Mouse (Mus musculus) gastrocnemius, postnatal 10 days (tissue): Measurements from ENCODE around the gene Tmem72. TPM values are rescaled to one million over a fixed set of nuclear protein-coding genes. Genes with fewer than 3 reads are reported as not detected.

Experiments used
- DNase-seq: peaks from one replicate; pipeline ENCODE4 v3.0.0; 2021; ENCODE audit warnings: mixed read lengths
- microRNA-seq, 2 experiments: library from miRNA; unstranded; fragments of <30 nt; microRNA quantifications; one replicate each; pipeline ENCODE4 v1.2.0; 2021
- total RNA-seq, 2 experiments: library from RNA; stranded (reverse); gene quantifications; 2 replicates each; pipeline ENCODE4 v1.2.3; 2021

The Tmem72 gene
- total RNA-seq, 2 experiments from 2014 or later, result 0.16 to 0.23 TPM

- DNase-seq, result no peak
Measured at GRCm38 (mm10) chr6:116649811-116650210, 66.9 kb downstream of the Tmem72 start.

DNA sequence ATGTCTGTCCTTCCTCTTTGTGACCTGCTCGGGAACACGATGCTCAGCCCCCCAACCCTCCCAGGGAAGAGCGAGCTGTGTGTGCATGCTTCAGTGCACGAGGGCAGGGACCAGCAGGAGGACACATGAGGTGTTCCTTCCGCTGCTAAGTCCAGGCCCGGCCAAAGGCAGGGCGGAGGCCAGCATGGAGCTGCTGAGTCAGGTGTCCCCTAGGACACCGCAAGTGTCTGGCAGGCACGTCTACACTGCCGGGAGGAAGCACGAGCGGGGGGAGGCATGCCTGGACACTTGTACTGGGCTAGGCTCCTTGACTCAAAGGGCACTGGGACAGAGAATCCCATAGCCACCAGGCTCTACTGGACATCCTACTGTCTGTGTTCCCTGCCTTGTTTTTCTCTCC is 69.0 kb downstream of the Tmem72 start:
- peak; percentile 40 for DNase-seq

- DNase-seq, result no peak
Measured at GRCm38 (mm10) chr6:116644335-116644734, 72.4 kb downstream of the Tmem72 start.

GRCm38 (mm10) chr6:116643881-116644280 is 72.8 kb downstream of the Tmem72 start:
- DNase-seq, result no peak

DNA sequence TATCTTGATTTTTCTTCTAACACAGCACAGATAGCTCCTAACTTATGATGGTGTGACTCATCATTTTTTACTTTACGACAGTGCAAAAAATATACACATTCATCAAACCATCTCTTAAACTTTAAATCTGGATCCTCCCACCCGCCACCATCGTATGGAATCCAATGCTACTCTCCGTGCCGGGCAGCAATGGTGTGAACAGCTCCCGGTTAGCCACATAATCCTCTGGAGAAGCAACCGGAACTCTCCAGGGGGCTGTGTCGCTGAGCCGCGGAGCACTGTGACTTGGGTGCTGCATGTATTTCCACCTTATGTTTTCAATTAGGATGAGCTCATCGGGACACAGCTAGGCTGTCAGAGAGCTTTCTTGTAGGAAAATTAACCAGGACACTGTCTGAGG is 73.8 kb downstream of the Tmem72 start:
- DNase-seq, result no peak

- no peak for DNase-seq
Measured at GRCm38 (mm10) chr6:116639663-116640062, 77.0 kb downstream of the Tmem72 start.

- no peak for DNase-seq
Measured at GRCm38 (mm10) chr6:116638871-116639270, 77.8 kb downstream of the Tmem72 start.

DNA sequence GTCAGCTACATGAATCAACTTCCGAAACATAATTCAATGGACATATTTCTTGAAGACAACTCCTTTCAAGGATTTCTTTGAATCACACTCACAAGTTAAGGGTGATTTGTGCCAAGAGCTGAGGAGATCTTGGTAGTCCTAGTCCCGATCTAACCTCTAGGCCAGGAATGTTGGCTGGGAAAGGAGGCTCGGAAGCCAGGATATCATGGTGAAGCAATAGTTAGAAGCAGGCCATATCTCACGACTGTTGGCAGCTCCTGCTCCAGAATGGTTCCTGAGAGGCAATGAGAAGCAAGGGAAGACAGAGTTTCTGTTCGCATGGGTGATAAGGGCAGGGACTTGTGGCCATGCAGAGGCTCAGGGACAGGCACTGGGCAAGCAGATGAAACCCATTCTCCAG is 79.2 kb downstream of the Tmem72 start:
- no peak for DNase-seq

DNA sequence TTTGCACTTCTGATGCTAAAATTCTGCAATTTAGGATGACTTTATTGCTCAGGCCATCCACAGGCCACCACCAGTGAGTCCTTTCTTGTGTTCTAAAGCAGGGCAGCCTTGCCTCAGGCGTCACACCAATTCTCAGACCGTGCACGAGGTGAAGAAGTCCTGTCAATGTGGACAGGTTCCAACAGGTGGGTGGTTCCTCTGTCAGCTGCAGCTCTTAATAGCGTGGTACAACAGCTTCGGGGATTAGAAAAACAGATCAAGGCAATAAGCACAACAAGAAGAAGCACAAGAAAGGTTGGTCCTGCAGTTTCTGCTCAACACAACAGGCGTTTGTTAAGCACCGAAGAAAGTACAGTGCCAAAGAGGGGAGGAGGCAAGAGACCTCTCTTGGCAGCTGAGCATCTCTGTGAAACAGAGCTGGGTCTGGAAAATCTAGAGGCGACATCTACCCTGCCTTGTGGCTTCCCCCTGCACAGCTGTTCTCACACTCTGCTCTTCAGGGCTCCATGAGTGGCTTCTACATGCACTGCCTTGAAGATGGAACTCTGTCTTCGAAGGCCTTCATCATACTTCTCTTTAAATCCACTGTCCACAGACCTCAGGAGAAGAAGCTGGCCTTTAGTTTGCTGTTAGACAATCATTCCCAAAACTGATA is 80.0 kb downstream of the Tmem72 start:
- DNase-seq, result no peak

DNA sequence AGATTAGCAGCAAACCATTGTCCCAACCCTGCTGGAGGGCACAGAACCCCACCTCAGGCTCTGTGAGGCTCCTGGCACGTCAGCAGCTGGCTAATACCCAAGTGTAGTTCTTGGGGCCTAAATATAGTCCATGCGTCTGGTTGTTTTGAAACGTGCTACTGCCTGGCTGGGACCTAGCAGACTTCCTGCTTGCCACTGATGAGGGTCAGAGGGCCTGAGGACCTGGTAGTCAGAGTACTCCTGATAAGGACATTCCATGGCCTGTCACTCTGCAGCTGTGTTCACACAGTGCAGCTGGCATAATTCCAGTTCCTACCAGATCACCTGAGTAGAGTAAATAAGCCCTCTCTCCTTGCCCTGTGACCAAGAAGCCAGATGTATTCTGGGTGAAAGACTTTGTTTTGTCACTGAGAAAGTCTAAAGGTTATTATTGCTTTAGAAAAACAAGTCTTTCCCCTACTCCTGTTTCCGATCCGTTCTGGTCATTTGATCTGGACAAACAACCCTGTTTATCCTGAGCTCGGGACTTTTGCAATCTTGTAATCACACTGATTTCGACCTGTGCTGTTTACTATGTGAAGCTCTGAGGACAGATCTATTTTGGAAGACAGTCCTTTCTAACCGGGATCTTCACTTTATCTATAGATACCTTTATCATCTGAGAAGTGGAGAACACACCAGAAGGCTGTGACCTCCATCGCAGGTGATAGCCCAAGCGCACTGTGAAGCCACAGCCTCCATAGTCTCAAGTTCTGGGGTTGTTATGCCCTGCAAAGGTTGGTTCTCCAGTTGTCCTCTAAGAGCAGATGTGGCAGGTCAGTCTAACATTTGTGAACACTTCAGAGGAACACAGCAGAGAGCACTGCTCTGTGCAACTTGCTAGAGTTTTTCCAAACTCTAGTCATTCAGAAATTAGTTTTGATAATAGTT is 81.2 kb downstream of the Tmem72 start:
- peak; percentile 51 for DNase-seq

- no peak for DNase-seq
Measured at GRCm38 (mm10) chr6:116633741-116634695, 82.7 kb downstream of the Tmem72 start.

GRCm38 (mm10) chr6:116632129-116632528 is 84.6 kb downstream of the Tmem72 start:
- DNase-seq, result peak; percentile 84

DNA sequence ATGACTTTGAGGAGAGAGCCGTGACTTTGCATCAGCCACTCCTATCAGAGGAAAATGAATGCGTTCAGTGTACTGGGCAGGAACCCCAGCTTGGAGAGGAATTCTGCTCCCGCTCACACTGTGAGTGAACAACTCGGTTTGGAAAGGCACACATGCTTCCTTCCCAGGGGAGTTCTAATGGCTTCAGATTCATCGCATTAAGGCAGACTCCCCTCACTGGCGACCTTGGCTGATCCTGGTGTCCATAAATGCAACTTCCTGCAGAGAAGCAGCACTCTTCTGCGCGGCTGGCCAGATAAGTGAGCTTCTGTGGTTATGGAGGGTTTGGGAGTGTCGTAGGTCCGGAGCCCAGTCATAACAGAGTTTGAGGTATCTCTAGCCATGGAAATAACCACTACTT is 86.9 kb downstream of the Tmem72 start:
- no peak for DNase-seq

Small RNA genes lying within 50 kb of the gene (microRNA-seq; reads per million reads assigned to microRNA genes)
- 0.32 to 0.50 reads per million in 2 experiments for gene Mir7043

Other genes with a start within 250 kb of the Tmem72 start
- not detected for gene Olfr211, start 227.8 kb downstream of the Tmem72 start, total RNA-seq
- not detected for gene Olfr212, start 210.4 kb downstream of the Tmem72 start, total RNA-seq
- not detected for gene Olfr213, start 178.5 kb downstream of the Tmem72 start, total RNA-seq
- 1 to 10 TPM; 1.5 to 1.7 TPM for gene Gm5580, start 165.8 kb downstream of the Tmem72 start, total RNA-seq
- not detected for gene Olfr214, start 162.7 kb downstream of the Tmem72 start, total RNA-seq
- not detected for gene Olfr215, start 132.7 kb downstream of the Tmem72 start, total RNA-seq
- 10 to 100 TPM; 19.5 to 19.8 TPM for gene Zfp422, start 87.9 kb downstream of the Tmem72 start, total RNA-seq
- 10 to 100 TPM in 1 of 2 experiments, 1 to 10 TPM in 1; 6.2 to 28.1 TPM for gene Depp1, start 66.3 kb downstream of the Tmem72 start, total RNA-seq
- gene Rassf4, start 43.0 kb downstream of the Tmem72 start, total RNA-seq, result 10 to 100 TPM in 1 of 2 experiments, 1 to 10 TPM in 1; 8.0 to 10.5 TPM